Mouse (Mus musculus): ENCODE data around the gene Psg19. TPM values are rescaled to one million over a fixed set of nuclear protein-coding genes. Genes with fewer than 3 reads are reported as not detected.
"Not testable (repeated sequence)": the region's sequence is repeated elsewhere in the genome, so short reads cannot be mapped to it uniquely, and the experiment has no call there.

Gene Psg19
- polyA plus RNA-seq, 1 experiment from 2014 or later: not detected

GRCm38 (mm10) chr7:18799129-18799528 is 809 bp upstream of the Psg19 start:
- Histone ChIP-seq H3K27me3 (no peaks in the 10 kb centered on the region), H3K4me3 (no peak overlapping the region), H3K9ac (no peak overlapping the region), H3K9me3 (no peaks in the 10 kb centered on the region), H3K36me3 (no peaks in the 10 kb centered on the region), H3K27ac (replicated peaks) (no peak overlapping the region), H3K4me2 (no peak overlapping the region), H3K4me1 (replicated peaks) (no peaks in the 10 kb centered on the region)
- no peak for ATAC-seq (ENCODE audit: low read depth)
- 51% methylated on average over 3 of the region's 3 CpGs for WGBS

DNA sequence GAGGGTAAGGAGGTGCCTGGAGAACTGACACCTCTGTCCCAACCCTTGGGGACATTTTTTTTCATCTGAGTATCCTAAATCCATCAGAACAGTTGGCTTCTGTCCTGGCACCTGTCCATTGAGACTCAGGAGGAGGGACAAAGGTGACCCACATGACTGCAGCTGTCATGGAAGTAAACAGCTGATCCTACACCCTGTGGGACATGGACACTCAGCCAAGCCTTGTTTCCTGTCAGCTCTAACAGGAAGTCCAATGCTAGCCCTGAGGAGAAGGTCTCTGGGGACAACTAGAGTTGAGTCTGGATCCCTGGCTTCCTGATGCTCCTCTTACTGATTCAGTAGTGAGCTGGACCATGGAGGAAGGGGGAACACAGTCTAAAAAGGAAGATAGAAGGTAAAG is 7.6 kb downstream of the Psg19 start:
- H3K4me3 ChIP-seq; H3K36me3 ChIP-seq; H3K27ac ChIP-seq (replicated peaks): not testable (repeated sequence)

GRCm38 (mm10) chr7:18781301-18781700 is 17.0 kb downstream of the Psg19 start:
- not testable (repeated sequence) for H3K4me3 ChIP-seq; ATAC-seq (ENCODE audit: low read depth); H3K27me3 ChIP-seq; H3K36me3 ChIP-seq; H3K4me1 ChIP-seq (replicated peaks); H3K9me3 ChIP-seq; H3K27ac ChIP-seq (replicated peaks); H3K9ac ChIP-seq; H3K4me2 ChIP-seq
- WGBS: 60% methylated on average over 2 of the region's 2 CpGs

More for the DNA sequence above, 7.6 kb downstream of the Psg19 start:
- H3K27me3 ChIP-seq; H3K9ac ChIP-seq; ATAC-seq (ENCODE audit: low read depth); H3K9me3 ChIP-seq; H3K4me1 ChIP-seq (replicated peaks); H3K4me2 ChIP-seq: not testable (repeated sequence)

- no peak overlapping the region for H3K4me3 ChIP-seq
- no peaks in the 10 kb centered on the region for H3K4me1 ChIP-seq (replicated peaks)
- no peaks in the 10 kb centered on the region for H3K9me3 ChIP-seq
- H3K36me3 ChIP-seq: no peaks in the 10 kb centered on the region
- ATAC-seq (ENCODE audit: low read depth): no peak
- no peaks in the 10 kb centered on the region for H3K27me3 ChIP-seq
- no peak overlapping the region for H3K9ac ChIP-seq
- H3K27ac ChIP-seq (replicated peaks): no peak overlapping the region
- H3K4me2 ChIP-seq: no peak overlapping the region
Measured at GRCm38 (mm10) chr7:18779337-18779781, 19.0 kb downstream of the Psg19 start.

DNA sequence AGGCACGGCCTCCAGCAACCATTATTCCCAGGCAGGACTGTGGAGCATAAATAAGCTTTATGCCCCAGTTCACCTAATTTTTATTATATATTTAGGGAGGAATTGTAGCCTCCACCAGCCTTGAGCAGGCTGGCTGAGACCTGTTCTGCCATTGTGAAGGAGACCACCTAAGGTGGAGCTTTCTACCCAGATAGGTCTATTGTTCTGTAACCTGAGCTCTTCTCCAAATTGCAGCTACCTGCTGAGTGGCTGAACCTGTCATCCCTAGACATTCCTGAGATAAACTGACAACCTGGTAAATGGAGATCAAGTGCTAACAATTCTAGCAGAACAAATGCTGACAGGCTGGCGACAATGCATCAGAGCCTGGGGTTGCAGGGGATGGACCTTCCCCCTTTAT is 35.4 kb downstream of the Psg19 start:
- H3K4me2 ChIP-seq; H3K36me3 ChIP-seq; H3K4me1 ChIP-seq (replicated peaks); H3K27ac ChIP-seq (replicated peaks); H3K27me3 ChIP-seq; H3K9ac ChIP-seq; H3K9me3 ChIP-seq; H3K4me3 ChIP-seq; ATAC-seq (ENCODE audit: low read depth): not testable (repeated sequence)
- 0% methylated on average over 1 of the region's 2 CpGs for WGBS

GRCm38 (mm10) chr7:18760152-18760551 is 38.2 kb downstream of the Psg19 start:
- not testable (repeated sequence) for H3K4me1 ChIP-seq (replicated peaks); H3K4me3 ChIP-seq; H3K36me3 ChIP-seq; H3K9ac ChIP-seq; H3K27me3 ChIP-seq; H3K27ac ChIP-seq (replicated peaks); ATAC-seq (ENCODE audit: low read depth); H3K9me3 ChIP-seq; H3K4me2 ChIP-seq
- WGBS: 91% methylated on average over 7 of the region's 7 CpGs

GRCm38 (mm10) chr7:18749896-18750477 is 48.3 kb downstream of the Psg19 start:
- H3K9ac ChIP-seq, H3K4me2 ChIP-seq: not testable (repeated sequence)
- WGBS: 54% methylated on average over 11 of the region's 13 CpGs

GRCm38 (mm10) chr7:18748994-18749895 is 49.1 kb downstream of the Psg19 start:
- Histone ChIP-seq H3K4me3 (no peak overlapping the region), H3K27me3 (peaks cover 17% of the 10 kb centered on the region), H3K9ac (no peak overlapping the region), H3K4me1 (replicated peaks) (no peaks in the 10 kb centered on the region), H3K4me2 (no peak overlapping the region), H3K9me3 (no peaks in the 10 kb centered on the region), H3K36me3 (no peaks in the 10 kb centered on the region), H3K27ac (replicated peaks) (no peak overlapping the region)
- ATAC-seq (ENCODE audit: low read depth): 0 out of 2 replicates have a peak, but pooled peaks have one; percentile 50
- WGBS: 14% methylated on average over 6 of the region's 6 CpGs

More at GRCm38 (mm10) chr7:18749896-18750477, 48.3 kb downstream of the Psg19 start:
- peaks cover 17% of the 10 kb centered on the region for H3K27me3 ChIP-seq
- not testable (repeated sequence) for H3K9me3 ChIP-seq; H3K4me1 ChIP-seq (replicated peaks); H3K36me3 ChIP-seq; H3K4me3 ChIP-seq; H3K27ac ChIP-seq (replicated peaks)
- peak; percentile 90 for ATAC-seq (ENCODE audit: low read depth)

DNA sequence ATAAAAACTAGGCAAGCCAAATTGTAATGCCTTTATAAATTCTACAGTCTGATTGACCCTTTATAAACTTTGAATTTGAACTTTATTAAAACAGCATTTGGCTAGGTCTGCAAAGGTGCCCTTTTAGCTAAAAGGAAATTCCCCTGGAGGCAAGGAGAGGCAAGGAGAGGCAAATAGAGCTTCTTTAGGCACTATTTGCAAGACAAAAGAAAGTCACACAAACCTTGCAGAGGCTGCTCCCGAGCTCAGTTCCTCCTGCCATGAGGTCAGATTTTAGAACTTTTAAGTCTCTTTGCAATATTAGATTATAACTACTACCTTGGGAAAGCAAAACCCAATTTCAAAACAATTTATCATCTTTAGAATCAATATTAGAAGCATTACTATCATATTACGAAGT is 50.9 kb downstream of the Psg19 start:
- ATAC-seq (ENCODE audit: low read depth); H3K4me1 ChIP-seq (replicated peaks); H3K9me3 ChIP-seq; H3K9ac ChIP-seq; H3K36me3 ChIP-seq; H3K4me2 ChIP-seq; H3K27ac ChIP-seq (replicated peaks); H3K4me3 ChIP-seq: not testable (repeated sequence)
- 39% methylated on average over 2 of the region's 2 CpGs for WGBS
- peaks cover 17% of the 10 kb centered on the region for H3K27me3 ChIP-seq

- peak overlapping the region; percentile 53 for H3K4me2 ChIP-seq
- no peaks in the 10 kb centered on the region for H3K36me3 ChIP-seq
- no peaks in the 10 kb centered on the region for H3K9me3 ChIP-seq
- H3K4me3 ChIP-seq: peak overlapping the region; percentile 32
- H3K27me3 ChIP-seq: peaks cover 17% of the 10 kb centered on the region
- H3K9ac ChIP-seq: peak overlapping the region; percentile 62
- ATAC-seq (ENCODE audit: low read depth): peak; percentile 17; the same call in 1 of the 2 replicates
- no peaks in the 10 kb centered on the region for H3K4me1 ChIP-seq (replicated peaks)
- WGBS: 9% methylated on average over 20 of the region's 20 CpGs
- H3K27ac ChIP-seq (replicated peaks): 0 out of 2 replicates have a peak overlapping the region, but pooled peaks have one; percentile 28
Measured at GRCm38 (mm10) chr7:18746189-18746860, 52.0 kb downstream of the Psg19 start.

Data from neural tube, embryonic 13.5 days (tissue).